Mouse (Mus musculus): ENCODE data around the gene Mrps27.
A peak's percentile ranks its signal among the peaks of the same experiment; 100 is the strongest.

Mrps27 gene

DNA sequence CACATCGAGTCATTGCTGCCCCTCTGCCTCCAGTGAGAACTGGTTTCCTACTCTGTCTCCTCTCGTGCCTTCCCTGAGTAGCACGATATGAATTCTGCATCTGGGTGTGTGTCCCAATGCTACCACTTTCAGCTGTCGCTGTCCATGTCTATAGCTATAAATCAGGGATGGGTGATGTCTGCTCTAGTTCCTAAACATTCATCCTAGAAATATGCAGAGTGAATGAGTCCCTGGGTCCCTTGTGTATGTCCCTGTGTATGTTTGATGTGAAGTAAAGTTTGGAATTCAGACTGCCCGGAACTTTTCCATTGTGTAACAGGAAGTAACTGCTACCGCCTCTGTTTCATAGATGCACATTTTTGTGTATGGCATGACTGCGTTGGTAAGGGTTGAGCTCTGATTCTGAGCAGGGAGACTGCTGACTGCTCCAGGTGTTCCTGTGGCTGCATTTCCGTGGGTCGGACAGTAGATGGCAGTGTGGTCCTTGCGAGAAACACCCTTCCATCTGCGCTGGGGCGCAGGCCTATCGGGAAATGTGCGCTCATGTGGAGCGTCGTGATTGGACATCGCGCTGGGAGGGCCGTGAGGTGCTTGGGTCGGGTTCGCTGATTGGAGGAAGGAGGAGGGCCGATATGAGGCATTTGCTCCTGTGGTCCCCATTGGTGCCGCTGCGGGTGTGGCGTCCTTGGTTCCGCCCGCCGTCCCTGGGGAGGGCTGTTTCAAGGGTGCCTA lies 8.3 kb downstream of the Mrps27 start:
- DNase-seq: peak; percentile 96

DNA sequence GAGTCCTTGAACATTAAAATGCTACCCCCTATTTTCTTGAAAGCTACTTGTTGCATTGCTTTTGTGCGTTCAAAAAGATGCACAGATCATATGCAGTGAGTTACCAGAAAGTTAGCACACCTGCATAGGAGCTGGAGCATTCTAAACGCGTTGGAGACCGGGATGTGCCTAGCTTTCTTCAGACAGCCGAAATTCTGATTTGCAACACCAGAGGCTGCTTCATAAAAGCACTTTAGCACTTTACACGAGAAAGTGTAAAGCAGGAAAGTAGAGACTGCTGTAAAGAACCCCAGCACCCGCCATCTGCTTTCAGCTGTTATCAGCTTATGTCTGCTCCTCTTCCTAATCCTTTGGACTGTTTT lies 8.9 kb downstream of the Mrps27 start:
- DNase-seq: no peak

DNA sequence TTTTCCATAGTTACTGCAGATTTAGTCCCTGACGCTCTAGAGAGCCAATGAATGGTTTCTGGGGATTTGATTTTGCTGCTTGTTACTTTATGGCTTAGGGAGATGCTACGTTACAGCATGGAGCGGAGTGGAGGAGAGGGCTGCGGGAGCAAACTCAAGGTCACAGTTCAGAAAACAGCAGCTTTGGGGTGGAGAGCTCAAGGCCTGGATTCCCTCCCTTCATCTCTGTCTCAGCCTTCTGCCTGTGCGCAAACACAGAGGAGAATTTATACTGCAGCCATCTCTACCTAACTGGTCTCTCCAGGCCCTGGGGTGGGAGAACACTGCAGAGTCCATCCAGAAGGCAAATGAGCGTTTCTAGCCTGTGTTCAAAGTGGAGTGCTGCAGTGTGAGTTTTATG lies 10.5 kb downstream of the Mrps27 start:
- DNase-seq: no peak

DNA sequence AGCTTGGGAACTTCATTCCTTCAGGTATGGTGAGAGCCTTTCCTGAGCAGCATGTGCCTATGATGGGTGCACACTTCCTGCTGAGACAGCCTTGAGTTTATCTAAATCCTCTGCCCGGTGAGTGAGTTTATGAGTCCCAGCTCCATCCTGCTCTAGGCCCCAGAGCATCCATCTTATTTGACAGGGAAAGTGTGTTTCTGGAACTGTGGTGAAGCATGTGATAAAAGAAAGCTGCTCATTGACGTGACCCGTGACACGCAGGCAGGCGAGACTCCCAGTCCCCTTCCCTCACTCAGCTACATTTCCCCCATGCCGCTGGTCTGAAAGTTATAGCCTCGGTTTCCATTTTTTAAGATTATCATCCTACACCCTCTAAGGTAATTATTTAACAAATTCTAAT lies 11.3 kb downstream of the Mrps27 start:
- no peak for DNase-seq

DNA sequence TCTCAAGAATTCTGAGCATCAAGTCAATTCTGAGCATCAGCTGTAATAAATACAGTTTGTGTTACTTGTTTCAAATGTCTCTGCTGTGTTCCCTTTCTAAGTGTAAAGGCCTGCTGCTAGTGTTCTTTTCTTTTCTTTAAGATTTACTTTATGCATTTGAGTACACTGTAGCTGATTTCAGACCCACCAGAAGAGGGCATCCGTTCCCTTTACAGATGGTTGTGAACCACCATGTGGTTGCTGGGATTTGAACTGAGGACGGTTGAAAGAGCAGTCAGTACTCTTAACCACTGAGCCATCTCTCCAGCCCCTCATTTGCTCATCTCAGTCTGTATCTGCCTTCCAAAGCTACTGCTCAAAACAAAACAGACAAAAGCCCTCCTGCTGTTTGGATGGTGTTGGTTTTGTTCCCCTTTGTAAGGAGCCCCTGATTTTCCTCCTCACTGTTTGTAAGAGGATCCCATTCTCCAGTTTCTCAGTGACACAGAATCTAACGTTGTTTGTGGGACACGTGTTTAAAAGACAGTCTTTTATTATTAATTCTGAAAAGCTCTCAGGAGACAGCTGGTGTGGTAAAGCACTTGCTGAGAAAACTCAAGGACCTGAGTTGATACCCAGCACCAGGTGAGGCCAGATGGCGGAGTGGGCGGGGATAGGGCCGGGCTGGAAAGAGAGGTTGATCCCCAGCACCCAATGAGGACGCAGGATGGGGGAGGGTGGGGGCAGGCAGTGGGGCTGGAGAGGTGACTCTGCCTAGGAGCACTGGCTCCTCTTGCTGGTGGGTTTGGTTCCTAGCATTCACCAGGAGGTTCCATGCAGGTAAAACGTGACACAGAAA lies 12.1 kb downstream of the Mrps27 start:
- no peak for DNase-seq

DNA sequence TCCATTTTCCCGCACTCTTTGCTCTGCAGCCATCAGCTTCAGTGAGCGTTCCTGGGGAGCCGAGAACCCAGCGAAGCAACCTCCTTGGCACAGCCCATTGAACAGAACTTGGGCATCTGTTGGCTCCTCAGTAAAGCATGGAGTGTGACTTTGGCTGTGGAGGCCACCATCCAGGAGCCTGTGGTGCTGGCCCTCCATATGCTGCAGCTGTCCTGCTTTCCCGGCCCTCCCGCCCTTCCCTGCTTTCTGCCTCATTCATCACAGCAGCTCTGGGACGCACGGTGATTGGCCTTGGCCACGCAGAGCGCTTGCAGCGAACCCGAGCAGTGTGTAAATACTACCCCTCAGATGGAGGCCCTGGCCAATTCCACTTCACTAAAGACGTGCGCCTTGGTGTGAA lies 14.3 kb downstream of the Mrps27 start:
- DNase-seq: peak; percentile 68

DNA sequence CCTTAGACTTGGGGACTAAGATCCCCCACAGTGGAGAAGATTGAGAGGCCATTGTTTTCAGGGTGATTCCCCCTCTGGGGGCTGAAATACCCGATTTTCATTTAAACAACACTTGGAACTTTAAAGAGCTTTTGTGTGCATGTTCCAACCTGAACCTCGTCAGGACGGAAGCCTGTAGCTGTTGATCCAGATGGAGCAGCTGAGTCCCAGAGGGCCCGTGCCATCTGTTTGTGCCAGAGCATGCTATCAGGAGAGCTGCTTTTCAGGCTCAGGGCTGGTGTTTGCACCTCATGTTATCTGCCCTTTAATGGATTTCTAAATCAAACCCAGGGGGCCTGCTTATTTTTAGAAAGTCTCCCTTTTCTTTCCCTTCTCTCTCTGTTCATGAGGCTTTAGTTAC lies 19.3 kb downstream of the Mrps27 start:
- DNase-seq: no peak

DNA sequence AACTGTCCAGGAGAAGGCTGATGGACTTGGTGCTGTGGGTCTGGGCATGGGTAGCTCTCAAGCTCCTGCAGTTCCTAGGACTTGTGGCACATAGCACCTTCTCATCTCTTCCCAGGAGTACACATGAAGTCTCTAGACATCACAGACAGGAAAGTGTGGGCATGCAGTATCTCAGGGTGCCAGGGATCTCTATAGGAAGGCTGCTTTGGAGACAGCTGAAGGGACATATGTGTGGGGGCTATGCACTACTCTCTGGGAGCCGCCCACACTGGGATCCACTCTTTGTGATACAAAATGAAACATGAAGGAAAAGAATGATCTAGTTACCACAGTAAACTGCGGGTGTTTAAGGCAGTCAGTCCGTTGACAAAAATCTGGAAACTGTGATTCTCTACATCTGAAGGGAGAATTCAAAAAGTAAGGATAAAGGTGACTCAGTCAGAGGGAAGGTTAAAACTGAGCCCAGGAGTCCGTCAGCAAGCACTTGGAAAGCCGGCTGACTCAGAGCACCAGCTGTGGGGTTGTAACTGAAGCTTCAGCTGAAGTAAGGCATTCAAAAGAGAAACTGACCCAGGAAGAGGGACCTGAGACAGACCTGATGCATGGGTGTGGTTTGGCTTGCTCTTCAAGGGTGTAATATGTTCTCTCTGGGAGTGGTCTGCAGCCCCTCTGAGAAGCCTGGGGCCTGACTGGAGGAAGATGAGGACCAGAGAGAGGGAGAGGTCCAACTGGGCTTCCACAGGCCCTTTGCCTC lies 22.0 kb downstream of the Mrps27 start:
- DNase-seq: no peak

DNA sequence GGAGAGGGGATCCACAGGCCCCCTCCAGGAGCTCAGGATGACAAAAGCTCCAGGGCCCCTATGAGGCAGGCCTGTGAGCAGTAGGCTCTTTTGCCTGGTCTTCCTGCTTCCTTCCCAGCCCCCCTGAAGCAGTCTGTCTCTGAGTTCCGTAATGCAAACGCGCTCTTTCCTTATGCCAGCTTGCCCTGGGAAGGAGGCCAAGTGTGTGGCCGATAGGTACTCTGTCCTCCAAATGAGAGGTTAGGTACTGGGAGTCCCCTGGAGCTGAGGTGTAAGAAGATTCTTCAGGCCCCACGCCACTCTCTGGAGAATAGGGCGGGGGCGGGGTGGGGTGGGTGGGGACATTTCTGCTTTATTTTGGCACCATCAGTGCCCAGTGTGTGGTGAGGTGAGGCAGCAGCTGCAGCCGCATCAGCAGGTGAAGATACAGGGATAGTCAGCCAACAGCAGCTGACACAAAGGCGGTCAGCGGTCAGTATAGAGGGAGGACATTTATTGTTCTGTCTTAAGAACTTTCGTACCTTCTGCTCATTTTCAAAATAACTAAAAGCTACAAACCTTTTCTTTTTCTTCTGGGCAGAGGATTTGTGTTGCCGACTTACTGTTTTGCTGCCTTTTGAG lies 23.1 kb downstream of the Mrps27 start:
- DNase-seq: peak; percentile 37

DNA sequence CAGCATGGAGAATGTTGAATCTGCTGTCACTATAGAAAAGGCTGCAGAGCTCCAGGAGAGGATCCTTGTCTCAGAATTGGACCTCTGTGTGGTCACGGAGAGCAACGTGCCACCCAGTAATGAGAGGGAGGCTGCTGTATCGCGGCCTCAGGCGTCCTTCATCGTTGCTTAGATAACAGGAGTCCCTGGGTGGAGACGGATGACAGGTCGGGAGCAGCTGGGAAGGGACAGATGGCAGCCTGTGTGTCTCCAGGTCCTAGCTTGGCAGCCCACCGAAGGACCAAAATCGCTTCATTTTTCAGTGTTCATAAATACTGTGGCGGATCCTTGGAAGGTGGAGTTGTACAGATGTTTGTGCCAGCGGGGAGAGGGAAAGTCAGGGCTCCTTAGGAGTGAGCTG lies 24.5 kb downstream of the Mrps27 start:
- DNase-seq: peak; percentile 71

DNA sequence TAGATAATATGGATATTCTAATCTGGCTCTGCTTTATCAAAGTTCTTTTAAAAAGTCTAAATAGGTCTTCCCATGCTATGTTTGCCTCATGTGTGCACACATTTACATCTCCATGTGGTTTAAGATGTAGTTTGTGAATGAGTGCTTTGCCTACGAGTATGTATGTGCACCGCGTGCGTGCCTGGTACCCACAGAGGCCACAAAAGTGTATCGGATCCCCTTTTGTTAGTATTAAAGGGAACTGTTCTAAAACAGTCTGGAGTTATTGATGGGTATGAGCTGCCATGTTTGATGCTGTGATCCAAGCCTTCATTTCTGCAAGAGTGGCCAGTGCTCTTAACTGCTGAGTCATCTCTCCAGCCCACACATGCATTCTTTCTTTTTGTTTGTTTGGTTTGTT lies 26.7 kb downstream of the Mrps27 start:
- DNase-seq: no peak

DNA sequence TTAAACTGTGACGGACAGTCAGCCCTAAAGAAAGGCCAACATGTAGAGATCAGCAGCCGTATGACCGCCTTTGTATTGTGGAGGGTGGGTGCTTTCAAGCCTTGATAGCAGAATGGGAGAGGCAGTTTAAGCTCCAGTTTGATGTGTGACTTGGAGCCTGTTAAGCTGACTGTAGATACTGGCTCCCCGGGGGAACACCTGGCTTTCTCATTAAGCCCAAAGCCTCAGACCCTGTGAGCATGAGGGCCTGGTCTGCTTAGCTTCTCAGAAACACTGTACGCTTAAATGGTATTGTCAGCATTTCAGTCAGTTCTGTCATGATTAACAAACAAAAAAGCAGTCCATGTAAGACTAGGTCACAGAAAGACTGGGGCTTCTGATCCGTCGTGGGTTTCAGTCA lies 29.1 kb downstream of the Mrps27 start:
- no peak for DNase-seq

DNA sequence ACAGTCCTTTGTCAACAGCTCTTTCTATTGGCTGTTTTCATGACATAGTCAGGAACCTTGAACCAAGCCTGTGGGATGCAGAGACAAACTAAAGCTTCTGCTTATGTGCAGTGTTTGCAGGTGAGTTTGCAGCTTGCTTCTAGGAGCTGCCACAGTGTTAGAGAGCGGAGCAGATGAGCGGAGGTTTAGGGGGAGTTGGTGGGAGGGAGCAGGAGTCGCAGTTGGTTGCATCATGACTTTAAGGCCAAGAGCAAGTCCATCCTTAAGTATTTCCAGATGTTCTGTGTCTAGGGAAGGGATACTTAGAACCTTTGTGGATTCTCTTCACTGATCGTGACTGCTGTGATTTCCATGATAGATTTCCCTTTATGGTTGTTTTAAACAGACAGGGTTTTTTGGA lies 29.6 kb downstream of the Mrps27 start:
- DNase-seq: no peak

DNA sequence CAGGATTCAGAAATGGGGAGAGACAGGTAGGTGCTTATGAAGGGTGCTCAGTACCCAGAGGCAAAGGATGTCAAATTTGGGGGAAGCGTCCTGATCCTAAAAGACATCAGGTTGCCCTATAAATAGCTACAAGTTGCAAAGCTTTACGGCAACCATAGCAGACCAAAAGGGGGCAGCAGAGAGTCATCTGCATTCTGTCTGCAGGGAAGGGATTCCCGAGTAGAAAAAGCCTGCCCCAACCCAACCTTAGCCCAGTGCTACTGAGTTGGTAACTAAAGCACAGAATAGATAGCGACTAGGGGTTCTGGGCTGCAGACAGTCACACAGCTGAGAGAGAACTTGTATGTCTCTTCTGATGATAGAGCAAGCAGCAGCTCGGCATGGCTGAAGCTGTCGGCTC lies 31.0 kb downstream of the Mrps27 start:
- DNase-seq: peak; percentile 80

DNA sequence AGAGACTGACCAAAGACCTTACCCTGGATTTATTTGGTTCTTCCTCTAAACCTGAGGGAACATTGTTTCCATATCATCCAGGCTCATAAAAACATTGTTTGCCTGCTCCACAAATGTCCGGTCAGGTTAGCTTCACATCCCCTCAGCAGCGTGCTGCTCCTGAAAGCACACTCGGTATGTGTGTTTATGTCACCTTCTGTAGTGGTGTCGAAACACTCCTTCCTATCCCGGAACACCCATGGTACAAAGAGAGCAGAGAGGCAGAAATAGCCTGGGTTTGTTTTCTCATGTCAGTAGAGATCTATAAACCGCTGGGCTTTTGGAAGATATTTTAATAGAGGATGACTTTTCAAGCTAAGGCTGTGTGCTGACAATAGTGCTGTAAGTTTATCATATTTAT lies 32.5 kb downstream of the Mrps27 start:
- DNase-seq: no peak

DNA sequence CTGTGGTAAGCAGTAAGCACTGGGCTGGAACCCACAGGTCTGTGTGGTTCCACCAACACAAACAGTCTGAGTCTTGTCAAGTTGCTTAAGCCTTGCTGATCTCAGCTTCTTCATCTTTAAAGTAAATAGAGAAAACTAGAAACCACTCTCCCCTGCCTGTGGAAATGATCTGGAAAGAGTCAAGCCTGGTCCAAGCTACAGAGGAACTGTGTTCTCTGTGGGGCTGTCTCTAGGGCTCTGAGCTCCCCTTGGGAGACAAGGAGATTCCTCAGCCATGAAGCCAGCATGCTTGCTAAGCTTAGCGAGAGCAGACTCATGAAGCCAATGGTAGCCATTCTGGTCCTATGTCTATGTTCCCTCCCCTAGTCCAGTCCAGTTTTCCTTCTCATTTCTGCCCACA lies 33.6 kb downstream of the Mrps27 start:
- DNase-seq: no peak

DNA sequence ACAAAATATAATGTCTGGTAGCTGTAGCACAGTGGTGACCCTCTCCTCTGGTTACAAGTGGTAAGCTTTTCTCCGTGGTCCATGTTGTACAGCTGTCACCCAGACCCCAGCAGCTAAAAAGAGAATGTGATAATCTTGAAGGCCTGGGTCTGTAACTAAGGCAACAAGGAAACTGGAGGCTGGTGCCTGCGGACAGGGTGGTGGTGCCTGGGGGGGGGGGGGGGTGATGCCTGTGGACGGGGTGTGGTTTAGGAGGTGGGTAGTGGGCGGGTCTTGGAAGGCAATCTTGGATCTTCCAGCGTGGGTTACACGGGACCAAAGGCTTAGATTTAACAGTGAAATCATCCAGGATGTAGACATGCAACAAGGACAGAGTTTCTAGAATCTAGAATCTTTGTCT lies 37.8 kb downstream of the Mrps27 start:
- no peak for DNase-seq

DNA sequence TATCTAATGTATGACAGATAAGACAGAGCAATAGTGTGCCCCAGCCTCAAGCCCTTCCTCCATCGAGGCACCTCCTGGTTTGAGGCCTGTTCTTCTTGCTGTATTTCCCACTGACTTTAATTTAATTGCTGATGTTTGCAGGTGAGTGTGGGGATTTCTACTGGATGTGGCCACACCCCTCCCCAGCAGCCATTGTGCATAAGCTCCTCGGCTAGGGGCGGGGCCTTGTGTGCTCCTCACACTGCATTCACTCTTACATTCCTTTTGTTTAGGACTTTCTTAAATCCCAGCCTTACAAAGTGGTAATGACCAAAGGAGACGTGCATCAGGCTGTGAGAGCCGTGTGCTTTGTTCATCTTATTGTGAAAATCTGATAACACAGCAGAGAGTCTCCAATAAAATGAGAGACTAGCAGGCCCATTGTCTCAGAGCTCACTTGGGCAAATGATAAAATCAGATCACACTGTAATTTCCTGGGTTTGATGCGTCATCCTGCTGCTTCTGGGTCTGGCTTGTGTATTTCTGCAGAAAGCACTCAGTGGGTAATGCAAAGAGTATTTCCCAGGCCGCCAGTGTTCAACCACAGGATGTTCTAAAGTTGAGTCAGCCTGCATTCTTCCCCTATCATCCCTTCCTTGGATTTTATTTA lies 40.1 kb downstream of the Mrps27 start:
- no peak for DNase-seq

DNA sequence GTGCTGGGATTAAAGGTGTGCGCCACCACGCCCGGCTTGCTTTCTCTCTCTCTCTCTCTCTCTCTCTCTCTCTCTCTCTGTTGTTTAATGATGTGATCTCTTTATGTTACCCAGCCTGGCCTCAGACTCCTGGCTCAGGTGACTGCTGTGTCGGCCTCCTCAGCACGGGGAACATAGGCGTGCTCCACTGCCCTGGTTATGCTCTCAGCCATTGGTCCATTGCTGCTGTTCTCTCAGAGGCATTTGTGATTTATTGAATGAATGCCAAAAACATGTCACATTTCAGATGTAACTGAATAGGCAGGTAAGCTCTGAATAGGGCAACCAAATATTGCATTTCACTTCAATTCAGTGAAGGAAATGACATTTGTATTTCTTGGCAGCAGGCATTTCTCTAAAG lies 41.3 kb downstream of the Mrps27 start:
- DNase-seq: no peak

DNA sequence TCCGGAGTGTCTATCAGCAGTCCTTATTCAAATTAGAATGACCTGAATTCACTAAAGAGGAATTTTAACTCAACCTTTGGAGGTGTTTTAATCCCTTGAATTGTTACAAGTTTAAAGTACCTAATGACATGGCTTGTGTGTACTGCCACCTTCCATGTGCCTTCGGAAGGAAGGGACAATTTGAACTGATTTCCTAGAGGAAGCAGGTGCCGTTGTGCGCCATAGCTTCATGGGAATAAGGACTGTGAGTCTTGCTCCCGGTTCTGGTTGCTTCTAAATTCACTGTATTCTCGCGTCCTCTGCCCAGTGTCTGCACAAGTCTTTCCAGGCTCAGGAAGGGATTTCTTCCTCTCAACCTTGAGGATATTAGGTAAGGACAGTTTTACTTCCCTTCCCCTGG lies 41.8 kb downstream of the Mrps27 start:
- DNase-seq: no peak

DNA sequence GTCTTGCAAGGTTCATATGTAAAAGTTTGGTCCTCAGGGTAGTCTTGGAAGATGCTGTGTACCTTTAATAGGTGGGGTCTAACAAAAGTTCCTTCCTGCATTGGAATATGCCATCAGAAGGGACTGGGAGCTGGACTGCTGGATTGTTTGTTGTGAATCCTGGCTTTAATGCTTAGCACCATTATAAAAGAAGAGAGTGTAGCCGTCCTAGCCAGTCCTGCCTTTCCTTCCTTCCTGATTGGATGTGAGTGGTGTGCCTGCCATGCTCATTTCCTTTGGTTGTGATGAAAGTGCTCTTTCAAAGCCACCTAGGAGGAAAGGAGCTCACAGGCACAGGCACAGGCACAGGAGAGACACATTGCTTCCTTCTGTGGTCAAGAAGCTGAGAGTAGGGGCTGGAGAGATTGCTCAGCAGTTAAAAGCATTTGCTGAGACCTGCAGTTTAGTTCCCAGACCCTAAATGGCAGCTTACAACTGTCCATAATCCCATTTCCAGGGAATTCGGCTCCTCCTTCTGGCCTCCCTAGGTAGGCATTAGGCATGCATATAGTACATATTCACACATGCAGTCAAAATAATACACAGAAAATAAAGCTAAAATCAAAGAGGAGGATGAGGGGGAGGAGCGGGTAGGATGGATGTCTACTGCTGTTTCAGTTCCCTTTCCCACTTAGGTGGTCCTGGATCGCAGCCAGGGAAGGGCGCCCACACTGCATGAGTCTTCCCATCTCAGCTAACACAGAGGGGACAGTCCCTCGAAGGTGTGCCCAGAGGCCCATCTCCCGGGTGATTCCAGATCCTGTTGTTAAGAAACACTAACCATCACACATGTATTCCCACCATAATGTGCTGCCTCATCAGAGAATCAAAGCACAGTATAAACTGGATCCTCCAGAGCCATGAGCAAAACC lies 43.6 kb downstream of the Mrps27 start:
- DNase-seq: no peak

DNA sequence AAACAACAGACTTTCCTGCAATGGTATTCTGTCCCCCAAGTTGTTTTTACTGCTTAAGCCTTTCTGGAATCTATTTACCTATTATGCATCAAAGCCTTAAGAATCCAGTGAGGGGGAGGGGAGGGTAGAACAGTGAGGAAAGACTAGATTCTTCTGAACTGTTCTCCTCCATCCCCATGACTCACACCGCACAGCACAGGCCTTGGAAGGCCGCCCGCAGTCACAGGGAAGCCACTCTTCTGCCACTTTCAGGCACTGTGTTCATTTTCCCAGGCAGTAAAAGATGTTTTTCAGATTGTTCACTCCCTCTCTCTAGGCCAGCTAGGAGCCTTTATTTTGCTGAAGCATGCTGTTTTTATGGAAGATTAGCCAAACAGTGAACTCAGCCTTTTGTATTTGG lies 46.8 kb downstream of the Mrps27 start:
- DNase-seq: peak; percentile 65

All from cerebellum, adult 11 months (tissue).